Mouse (Mus musculus) embryonic facial prominence, embryonic 11.5 days (tissue): ENCODE data around the gene Mxi1. TPM values are rescaled to one million over a fixed set of nuclear protein-coding genes. Genes with fewer than 3 reads are reported as not detected.

Source experiments
- ATAC-seq: fragments of 200-750 bp; cut with Nextera tagmentation; replicated peaks from 2 replicates; pipeline ENCODE4 v1.8.0; 2017; ENCODE audit warnings: low read depth; ENCODE audit not compliant: insufficient number of reproducible peaks, low FRiP score, low TSS enrichment
- DNase-seq: peaks from one replicate; pipeline ENCODE4 v3.0.0-alpha.2; 2015; ENCODE audit warnings: low spot score
- H3K27ac ChIP-seq: fragments of 300-500 bp; sonication (generic); replicated peaks from 2 replicates; pipeline ENCODE4 v1.5.1; 2014; ENCODE audit warnings: mild to moderate bottlenecking, low read depth, low read length, control low read depth
- H3K27me3 ChIP-seq: fragments of 300-500 bp; sonication (generic); 2 replicates; pipeline ENCODE4 v1.6.1; 2014; ENCODE audit warnings: mild to moderate bottlenecking, low read length, moderate library complexity, mixed read lengths; ENCODE audit not compliant: control insufficient read depth, insufficient read depth
- H3K36me3 ChIP-seq: fragments of 300-500 bp; sonication (generic); replicated peaks from 2 replicates; pipeline ENCODE4 v1.6.1; 2014; ENCODE audit warnings: low read depth, mild to moderate bottlenecking, low read length, moderate library complexity, mixed read lengths; ENCODE audit not compliant: control insufficient read depth, insufficient read depth
- H3K4me1 ChIP-seq: fragments of 300-500 bp; sonication (generic); 2 replicates; pipeline ENCODE4 v1.6.1; 2014; ENCODE audit warnings: low read length, mixed read lengths; ENCODE audit not compliant: control insufficient read depth, insufficient read depth
- H3K4me2 ChIP-seq: fragments of 300-500 bp; sonication (generic); 2 replicates; pipeline ENCODE4 v1.6.1; 2014; ENCODE audit warnings: low read depth, mild to moderate bottlenecking, control low read depth, low read length, moderate library complexity
- H3K4me3 ChIP-seq: fragments of 300-500 bp; sonication (generic); 2 replicates; pipeline ENCODE4 v1.5.1; 2014; ENCODE audit warnings: low read depth, low read length, control low read depth
- H3K9ac ChIP-seq: fragments of 300-500 bp; sonication (generic); replicated peaks from 2 replicates; pipeline ENCODE4 v1.6.1; 2014; ENCODE audit warnings: mild to moderate bottlenecking, control low read depth, low read length
- H3K9me3 ChIP-seq: fragments of 300-500 bp; sonication (generic); replicated peaks from 2 replicates; pipeline ENCODE4 v1.6.1; 2016; ENCODE audit warnings: mild to moderate bottlenecking, low read length, inconsistent platforms, mixed read lengths; ENCODE audit not compliant: control insufficient read depth
- WGBS: fragments of 180-500 bp; shearing (Covaris S2); extraction: QIAGEN DNeasy Blood & Tissue Kit; methylation state at CpG from one replicate; pipeline ENCODE4 v1.1.7; 2014; 5-methylcytosine and 5-hydroxymethylcytosine counted together
- polyA plus RNA-seq: library from polyadenylated mRNA; unstranded; fragments of >200 nt; fragmentation: Nextera tagmentation; extraction: Ambion mirVana; gene quantifications from 2 replicates; pipeline ENCODE4 v1.2.1, GENCODE M21; 2014

Gene Mxi1
- 42.8 and 49.0 TPM in 2 replicates for polyA plus RNA-seq

DNA sequence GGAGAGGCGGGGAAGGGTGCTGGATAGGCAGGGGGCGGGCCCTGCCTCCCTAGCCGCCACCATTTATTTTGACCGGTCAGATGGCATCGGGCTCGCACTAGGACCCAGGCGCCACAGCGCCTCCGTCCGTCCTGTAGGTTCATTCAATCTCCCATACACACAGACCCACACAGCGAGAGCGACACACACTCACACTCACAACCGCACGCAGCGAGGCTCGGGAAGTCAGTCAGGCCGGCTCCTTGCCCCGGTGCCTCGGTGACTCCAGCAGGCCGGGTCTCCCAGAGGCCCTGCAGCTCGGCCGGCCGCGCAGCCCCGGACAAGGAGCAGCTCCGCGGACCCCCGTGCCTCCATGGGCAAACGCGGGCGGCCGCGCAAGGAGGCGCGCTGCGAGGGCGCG, at the start of gene Mxi1:
Gene Mxi1 (plus strand): TSS at position 171 of the 400 bp plus-strand sequence.
- Histone ChIP-seq H3K4me2 (peak within 1 kb of the TSS; percentile 95), H3K4me1 (no peaks in the 10 kb centered on the region), H3K9me3 (no peaks in the 10 kb centered on the region), H3K27me3 (no peaks in the 10 kb centered on the region), H3K36me3 (no peaks in the 10 kb centered on the region), H3K4me3 (peak within 1 kb of the TSS; percentile 94), H3K27ac (peak within 1 kb of the TSS; percentile 89), H3K9ac (peak within 1 kb of the TSS; percentile 91)
- peak; percentile 70 for ATAC-seq
- WGBS, result 0% methylated on average over 38 of the region's 38 CpGs
- DNase-seq, result peak; percentile 95

DNA sequence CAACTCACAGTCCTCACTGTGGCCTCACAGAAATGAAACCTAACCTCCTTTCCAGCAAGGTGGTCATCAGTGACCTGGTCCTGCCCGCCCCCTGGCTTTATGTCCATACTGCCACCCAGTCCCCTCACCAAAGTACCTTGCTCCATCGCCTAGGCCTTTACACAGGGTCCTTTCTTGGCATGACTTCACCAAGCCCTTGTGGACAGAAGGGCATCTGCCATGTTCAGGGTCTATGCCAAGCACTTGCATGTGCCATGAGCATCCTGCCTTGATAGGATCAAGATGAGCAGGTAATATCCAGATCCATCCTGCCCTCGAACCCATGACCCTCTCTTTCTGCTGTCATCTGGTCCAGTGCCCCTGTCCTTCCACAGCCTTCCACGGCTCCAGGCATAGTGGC, 49.5 kb upstream of the Mxi1 start:
- Histone ChIP-seq H3K27ac (no peak overlapping the region), H3K9me3 (no peaks in the 10 kb centered on the region), H3K27me3 (no peaks in the 10 kb centered on the region), H3K4me1 (no peaks in the 10 kb centered on the region), H3K4me3 (no peak overlapping the region), H3K4me2 (no peak overlapping the region), H3K9ac (no peak overlapping the region), H3K36me3 (no peaks in the 10 kb centered on the region)
- WGBS, result 90% methylated on average over 4 of the region's 4 CpGs
- ATAC-seq (no peak), DNase-seq (no peak)

DNA sequence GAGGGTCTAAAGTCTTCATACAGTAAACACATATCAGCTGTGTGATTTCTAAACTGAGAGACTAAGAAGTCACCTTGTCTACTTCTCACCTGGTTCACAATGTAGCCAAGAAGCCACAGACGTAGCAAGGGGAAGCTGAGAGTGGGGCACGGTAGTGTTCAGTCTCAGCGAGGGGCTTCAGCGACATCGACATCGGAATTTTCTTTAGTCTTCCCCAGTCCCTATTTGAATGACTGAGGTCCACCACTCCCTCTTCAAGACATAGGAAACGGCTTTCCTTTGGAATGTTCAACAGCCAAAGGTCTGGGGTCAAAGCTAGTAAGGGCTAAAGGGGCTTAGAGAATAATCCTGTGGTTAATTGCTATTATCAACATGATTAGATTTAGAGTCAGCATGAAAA, 48.3 kb upstream of the Mxi1 start:
- H3K9ac ChIP-seq, result no peak overlapping the region
- no peaks in the 10 kb centered on the region for H3K4me1 ChIP-seq
- H3K27me3 ChIP-seq, result no peaks in the 10 kb centered on the region
- WGBS, result 77% methylated on average over 7 of the region's 7 CpGs
- no peaks in the 10 kb centered on the region for H3K36me3 ChIP-seq
- no peak overlapping the region for H3K4me2 ChIP-seq
- no peak overlapping the region for H3K27ac ChIP-seq
- ATAC-seq, result no peak
- H3K9me3 ChIP-seq, result no peaks in the 10 kb centered on the region
- DNase-seq, result no peak
- H3K4me3 ChIP-seq, result no peak overlapping the region

DNA sequence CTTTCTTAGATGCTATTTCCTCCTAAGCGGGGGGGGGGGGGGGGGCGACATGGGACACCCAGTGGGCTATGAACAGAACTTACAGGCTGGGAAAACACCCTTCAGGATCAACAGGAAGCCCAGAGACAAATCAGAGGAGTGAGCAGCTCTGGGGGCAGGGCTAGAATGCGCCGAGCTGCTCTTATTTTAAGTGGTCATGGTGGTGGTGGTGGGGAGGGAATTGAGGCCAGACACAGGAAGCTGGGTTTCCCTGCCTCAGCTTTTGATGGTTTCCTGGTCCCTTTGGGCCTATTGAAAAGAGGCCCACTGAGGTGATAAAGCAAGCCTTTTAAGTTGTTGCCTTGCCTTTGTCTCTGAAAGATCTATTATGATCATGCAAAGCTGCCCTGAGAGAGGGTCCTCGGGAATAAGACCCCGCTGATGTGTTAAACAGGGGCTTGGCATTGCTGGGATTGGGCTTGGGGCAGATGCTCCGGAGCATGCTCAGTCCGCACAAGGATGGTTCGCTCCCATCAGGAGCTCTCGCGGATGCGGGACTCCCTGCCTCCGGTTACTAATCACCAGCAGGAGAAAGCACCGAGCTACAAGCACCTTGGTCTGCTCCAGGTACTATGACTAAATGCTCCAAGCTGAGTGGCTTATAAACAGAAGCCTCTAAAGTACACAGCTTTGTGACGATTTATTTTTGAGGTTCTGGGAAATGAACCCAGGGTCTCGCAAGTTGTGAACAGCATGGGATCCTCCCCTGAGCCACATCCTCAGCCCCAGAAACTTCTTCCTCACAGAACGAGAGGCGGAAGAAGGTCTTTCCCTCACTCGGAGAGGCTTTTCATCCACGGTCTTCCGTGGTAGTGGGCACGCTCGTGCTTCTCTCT, 46.2 kb upstream of the Mxi1 start:
- H3K27me3 ChIP-seq, result no peaks in the 10 kb centered on the region
- no peak overlapping the region for H3K27ac ChIP-seq
- ATAC-seq, result no peak
- H3K4me1 ChIP-seq, result no peaks in the 10 kb centered on the region
- no peak overlapping the region for H3K4me2 ChIP-seq
- H3K9ac ChIP-seq, result no peak overlapping the region
- H3K36me3 ChIP-seq, result no peaks in the 10 kb centered on the region
- WGBS, result 32% methylated on average over 22 of the region's 23 CpGs
- H3K9me3 ChIP-seq, result no peaks in the 10 kb centered on the region
- no peak overlapping the region for H3K4me3 ChIP-seq
- DNase-seq, result no peak

DNA sequence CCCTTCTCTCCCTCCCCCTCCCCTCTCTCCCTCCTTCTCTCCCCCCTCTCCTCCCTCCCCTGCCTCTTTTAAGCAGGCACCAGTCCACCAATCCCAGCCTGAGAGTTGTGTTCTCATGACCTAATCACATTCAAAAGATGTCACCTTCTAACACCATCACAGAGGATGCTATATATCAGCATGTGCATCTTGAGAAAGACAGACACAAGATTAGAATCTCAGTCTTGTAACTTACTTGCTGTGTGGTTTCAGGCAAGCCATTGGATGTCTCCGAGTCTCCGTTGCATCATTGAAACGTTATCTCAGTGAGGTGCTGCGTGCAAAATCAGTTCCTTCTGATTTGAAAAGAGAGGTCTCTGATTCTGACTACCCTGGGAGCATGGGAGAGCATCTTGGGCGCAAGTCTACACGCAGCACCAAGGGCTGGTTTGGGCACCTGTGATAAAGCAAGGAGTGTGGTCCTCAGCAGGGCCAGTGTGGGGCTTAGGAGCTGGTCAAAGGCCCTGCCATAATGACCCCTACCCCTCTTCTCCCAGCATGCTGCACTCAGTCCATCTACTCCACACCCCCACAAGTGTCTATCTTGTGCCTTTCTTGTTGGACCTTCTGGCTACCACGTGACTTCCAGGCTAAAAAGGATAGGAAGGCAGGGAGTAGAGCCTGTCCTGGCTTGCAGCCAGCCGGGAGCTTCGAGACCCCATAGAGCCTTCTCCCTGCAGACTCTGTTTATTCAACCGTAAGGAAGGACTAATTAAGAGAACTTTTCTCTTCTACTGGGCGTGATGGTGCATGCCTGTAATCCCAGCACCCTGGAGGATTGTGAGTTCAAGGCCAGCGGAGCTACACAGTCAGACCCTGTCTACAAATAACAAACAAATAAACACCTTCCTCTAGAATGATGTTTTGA, 45.2 kb upstream of the Mxi1 start:
- H3K9ac ChIP-seq, result no peak overlapping the region
- H3K4me3 ChIP-seq, result no peak overlapping the region
- DNase-seq (no peak), ATAC-seq (no peak)
- WGBS, result 58% methylated on average over 12 of the region's 12 CpGs
- no peaks in the 10 kb centered on the region for H3K9me3 ChIP-seq
- no peak overlapping the region for H3K27ac ChIP-seq
- H3K4me1 ChIP-seq, result no peaks in the 10 kb centered on the region
- no peak overlapping the region for H3K4me2 ChIP-seq
- no peaks in the 10 kb centered on the region for H3K27me3 ChIP-seq
- no peaks in the 10 kb centered on the region for H3K36me3 ChIP-seq

DNA sequence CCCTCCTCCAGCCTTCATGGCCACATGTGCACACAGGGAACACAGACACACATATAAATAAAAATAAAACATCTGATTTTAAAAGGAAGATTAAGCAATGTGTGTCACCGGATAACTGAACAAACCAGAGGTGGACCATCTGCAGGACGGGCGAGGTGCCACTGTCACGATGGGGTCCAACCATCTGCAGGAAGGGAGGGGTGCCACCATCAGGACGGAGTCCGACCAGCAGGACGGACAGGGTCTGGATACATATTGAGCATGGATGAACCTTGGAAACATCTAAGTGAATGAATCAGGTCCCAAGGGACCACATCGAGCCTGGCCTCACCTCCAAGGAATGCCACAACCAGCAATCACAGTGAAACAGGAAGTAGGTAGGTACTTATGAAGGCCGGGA, 43.0 kb upstream of the Mxi1 start:
- WGBS, result 92% methylated on average over 9 of the region's 9 CpGs
- Histone ChIP-seq H3K36me3 (no peaks in the 10 kb centered on the region), H3K27me3 (no peaks in the 10 kb centered on the region), H3K4me3 (no peak overlapping the region), H3K4me1 (no peaks in the 10 kb centered on the region), H3K4me2 (no peak overlapping the region), H3K9me3 (no peaks in the 10 kb centered on the region), H3K27ac (no peak overlapping the region), H3K9ac (no peak overlapping the region)
- DNase-seq, result no peak
- no peak for ATAC-seq

DNA sequence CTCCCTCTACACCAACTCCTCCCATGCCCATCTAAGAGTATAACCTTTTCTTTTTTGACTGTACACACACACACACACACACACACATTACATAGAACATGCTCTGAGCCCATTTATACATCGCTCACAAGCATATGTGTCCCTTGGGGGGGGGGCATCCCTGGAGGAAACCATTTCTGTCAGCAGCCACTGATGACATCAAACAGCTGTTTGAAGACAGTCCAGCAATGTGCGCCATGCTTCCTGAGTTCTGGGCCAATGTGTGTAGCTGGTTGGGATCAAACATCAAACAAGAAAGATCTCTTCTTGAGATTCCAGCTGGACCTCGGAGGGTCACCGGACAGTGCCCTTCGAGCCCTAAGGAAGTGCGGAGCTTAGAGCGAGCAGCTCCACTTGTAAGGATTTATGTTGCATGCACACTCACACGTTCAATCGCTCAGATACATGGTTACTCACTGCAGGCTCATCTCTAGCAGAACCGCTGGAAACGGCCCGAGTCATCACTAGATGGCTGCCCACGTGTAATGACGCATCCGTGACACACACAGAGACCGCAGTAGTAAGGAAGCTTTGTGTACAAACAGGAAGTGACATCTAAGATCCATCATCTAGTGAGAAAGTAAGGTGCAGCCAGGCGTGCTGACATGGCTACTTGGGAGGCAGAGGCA, 37.1 kb upstream of the Mxi1 start:
- Histone ChIP-seq H3K9ac (no peak overlapping the region), H3K36me3 (no peaks in the 10 kb centered on the region), H3K4me1 (no peaks in the 10 kb centered on the region; the same call in 1 of the 2 replicates), H3K27me3 (no peaks in the 10 kb centered on the region), H3K9me3 (no peaks in the 10 kb centered on the region), H3K27ac (no peak overlapping the region), H3K4me3 (no peak overlapping the region), H3K4me2 (no peak overlapping the region)
- 88% methylated on average over 17 of the region's 17 CpGs for WGBS
- no peak for DNase-seq
- ATAC-seq, result no peak
